Mouse (Mus musculus) G1E (cell line): Measurements from ENCODE around the gene Mchr1. TPM values are rescaled to one million over a fixed set of nuclear protein-coding genes. Genes with fewer than 3 reads are reported as not detected.

Experiments
- ATAC-seq: 2 replicates; pipeline ENCODE4 v1.8.0; 2016; ENCODE audit warnings: mild to moderate bottlenecking; ENCODE audit not compliant: insufficient number of reproducible peaks, poor library complexity, low FRiP score, severe bottlenecking; ENCODE audit errors: extremely low read depth
- DNase-seq: peaks from one replicate; pipeline ENCODE4 v3.0.0; 2012; ENCODE audit warnings: low spot score
- H3K27me3 ChIP-seq: 2 replicates; pipeline ENCODE4 v1.6.1; 2012; ENCODE audit warnings: mild to moderate bottlenecking, low read length, inconsistent platforms; ENCODE audit not compliant: insufficient read depth
- H3K36me3 ChIP-seq: replicated peaks from 2 replicates; pipeline ENCODE3; 2012; ENCODE audit warnings: mild to moderate bottlenecking, inconsistent platforms
- H3K4me1 ChIP-seq: 2 replicates; pipeline ENCODE4 v1.6.1; 2012; ENCODE audit warnings: low read depth, low read length, inconsistent platforms, mixed read lengths; ENCODE audit not compliant: insufficient read depth
- H3K4me3 ChIP-seq: 2 replicates; pipeline ENCODE4 v1.5.1; 2012; ENCODE audit warnings: low read depth, mild to moderate bottlenecking, inconsistent platforms, low read length, moderate library complexity, mixed read lengths
- H3K9me3 ChIP-seq: replicated peaks from 2 replicates; pipeline ENCODE4 v1.6.1; 2012; ENCODE audit warnings: inconsistent platforms
- CTCF ChIP-seq: IDR thresholded peaks from 2 replicates; pipeline ENCODE4 v1.5.1; 2012; ENCODE audit warnings: low read depth, low read length, inconsistent platforms, mixed read lengths
- GATA1 ChIP-seq: IDR thresholded peaks from 2 replicates; pipeline ENCODE4 v1.6.1; 2012; ENCODE audit warnings: borderline replicate concordance, low read length, inconsistent platforms, mixed read lengths
- GATA2 ChIP-seq: IDR thresholded peaks from 2 replicates; pipeline ENCODE4 v1.6.1; 2012; ENCODE audit warnings: low read depth, low read length, inconsistent platforms, borderline replicate concordance
- POLR2AphosphoS5 ChIP-seq: IDR thresholded peaks from 2 replicates; pipeline ENCODE4 v1.6.1; 2012; ENCODE audit warnings: low read depth, low read length, inconsistent platforms; ENCODE audit not compliant: insufficient replicate concordance
- TAL1 ChIP-seq: conservative IDR thresholded peaks from 2 replicates; pipeline ENCODE4 v1.6.1; 2012; ENCODE audit warnings: low read depth, low read length, inconsistent platforms, mixed read lengths
- polyA plus RNA-seq: library from polyadenylated mRNA; stranded (reverse); fragments of >175 nt; gene quantifications from 2 replicates; pipeline ENCODE4 v1.2.3, GENCODE M21; 2012
- total RNA-seq, 2 experiments: library from RNA; stranded (forward) in 1 of 2; stranded (reverse) in 1 of 2; fragments of 200-1000 nt in 1 of 2; fragments of >200 nt in 1 of 2; fragmentation: Nextera tagmentation in 1 of 2; gene quantifications; 2 replicates each; pipeline ENCODE4 v1.2.3; 2014 to 2017

Mchr1 gene
- total and polyA plus RNA-seq, 3 experiments = 0.22 TPM; not detected in 2

- Histone ChIP-seq H3K4me1 (peaks cover 33% of the 10 kb centered on the region), H3K4me3 (no peak overlapping the region), H3K27me3 (no peaks in the 10 kb centered on the region; the same call in none of the 2 replicates), H3K9me3 (no peaks in the 10 kb centered on the region), H3K36me3 (peaks cover under 1% of the 10 kb centered on the region)
- DNase-seq = no peak
- ATAC-seq = no peak
- no peak for TF ChIP-seq GATA1
- no peak for TF ChIP-seq TAL1
- no peak for TF ChIP-seq POLR2AphosphoS5
- no peak for TF ChIP-seq CTCF
- TF ChIP-seq GATA2 = no peak
These were observed 42.4 kb upstream of the Mchr1 start for GRCm38 (mm10) chr15:81192858-81193257.

GRCm38 (mm10) chr15:81194791-81195190 lies 40.5 kb upstream of the Mchr1 start:
- Histone ChIP-seq H3K36me3 (no peaks in the 10 kb centered on the region), H3K4me3 (no peak overlapping the region), H3K4me1 (peaks cover 36% of the 10 kb centered on the region), H3K9me3 (peaks cover 4% of the 10 kb centered on the region; the same call in 1 of the 2 replicates), H3K27me3 (no peaks in the 10 kb centered on the region; the same call in none of the 2 replicates)
- no peak for TF ChIP-seq POLR2AphosphoS5
- no peak for TF ChIP-seq CTCF
- TF ChIP-seq TAL1 = no peak
- no peak for TF ChIP-seq GATA1
- TF ChIP-seq GATA2 = no peak
- DNase-seq = no peak
- no peak for ATAC-seq

DNA sequence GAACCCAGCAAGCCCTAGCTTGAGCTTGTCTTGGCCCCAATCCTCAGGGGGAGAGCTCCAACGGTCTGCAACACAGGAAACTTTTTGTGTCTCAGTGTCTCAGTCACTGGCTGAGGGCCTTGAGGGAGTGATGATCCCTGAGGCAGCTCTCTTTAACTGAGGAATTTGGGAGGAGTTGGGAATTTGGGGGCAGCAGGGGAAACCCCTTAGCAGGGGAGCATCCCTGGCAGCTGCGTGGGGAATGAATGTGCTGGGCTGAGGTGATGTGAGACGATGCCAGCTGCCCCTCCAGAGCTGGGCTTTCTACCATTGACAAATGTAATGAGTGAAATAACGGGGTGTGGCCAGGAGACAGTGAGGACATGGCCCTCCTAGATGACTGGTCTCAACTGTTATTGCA lies 39.9 kb upstream of the Mchr1 start:
- DNase-seq = no peak
- no peaks in the 10 kb centered on the region for H3K36me3 ChIP-seq
- TF ChIP-seq CTCF = no peak
- TF ChIP-seq GATA2 = no peak
- no peak for TF ChIP-seq GATA1
- ATAC-seq = no peak
- peaks cover 32% of the 10 kb centered on the region for H3K4me1 ChIP-seq
- no peak overlapping the region for H3K4me3 ChIP-seq
- H3K9me3 ChIP-seq = peaks cover 4% of the 10 kb centered on the region; the same call in 1 of the 2 replicates
- no peaks in the 10 kb centered on the region; the same call in none of the 2 replicates for H3K27me3 ChIP-seq

DNA sequence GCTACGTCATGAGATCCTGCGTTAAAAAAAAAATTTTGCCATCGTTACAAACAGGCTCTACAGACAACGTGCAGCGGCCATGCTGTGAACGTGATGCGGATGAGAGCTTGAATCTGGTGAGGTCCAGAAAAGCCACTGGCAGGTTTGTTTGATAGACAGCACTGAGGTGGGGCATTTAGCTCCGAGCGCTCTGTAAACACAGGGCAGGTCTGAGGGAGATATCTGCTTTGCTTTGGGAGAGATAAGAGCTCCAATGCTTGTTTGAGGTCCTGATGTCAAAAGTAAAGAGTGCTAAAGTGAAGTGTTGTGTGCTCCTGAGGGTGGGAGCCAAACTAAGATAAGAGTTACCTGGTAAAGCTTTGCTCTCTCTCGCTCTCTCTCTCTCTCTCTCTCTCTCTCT lies 38.1 kb upstream of the Mchr1 start:
- TF ChIP-seq TAL1 = no peak
- TF ChIP-seq GATA1 = no peak
- TF ChIP-seq POLR2AphosphoS5 = no peak
- TF ChIP-seq GATA2 = no peak
- no peak for TF ChIP-seq CTCF
- DNase-seq = no peak
- Histone ChIP-seq H3K9me3 (peaks cover 4% of the 10 kb centered on the region; the same call in 1 of the 2 replicates), H3K4me3 (no peak overlapping the region), H3K27me3 (no peaks in the 10 kb centered on the region; the same call in none of the 2 replicates), H3K36me3 (no peaks in the 10 kb centered on the region), H3K4me1 (peaks cover 19% of the 10 kb centered on the region)
- ATAC-seq = no peak

GRCm38 (mm10) chr15:81198447-81198846 lies 36.9 kb upstream of the Mchr1 start:
- Histone ChIP-seq H3K36me3 (no peaks in the 10 kb centered on the region), H3K4me1 (peaks cover 19% of the 10 kb centered on the region), H3K27me3 (no peaks in the 10 kb centered on the region; the same call in none of the 2 replicates), H3K9me3 (peaks cover 4% of the 10 kb centered on the region; the same call in 1 of the 2 replicates), H3K4me3 (no peak overlapping the region)
- no peak for TF ChIP-seq TAL1
- TF ChIP-seq GATA1 = no peak
- TF ChIP-seq GATA2 = no peak
- no peak for TF ChIP-seq CTCF
- TF ChIP-seq POLR2AphosphoS5 = no peak
- DNase-seq (no peak), ATAC-seq (no peak)

GRCm38 (mm10) chr15:81199372-81199959 lies 35.8 kb upstream of the Mchr1 start:
- Histone ChIP-seq H3K27me3 (no peaks in the 10 kb centered on the region; the same call in none of the 2 replicates), H3K36me3 (no peaks in the 10 kb centered on the region), H3K9me3 (peaks cover 7% of the 10 kb centered on the region; the same call in 1 of the 2 replicates), H3K4me1 (peaks cover 19% of the 10 kb centered on the region), H3K4me3 (peak overlapping the region; percentile 20; the same call in 1 of the 2 replicates)
- DNase-seq (peak; percentile 45), ATAC-seq (no peak; the same call in 1 of the 2 replicates)
- TF ChIP-seq TAL1 (no peak), GATA1 (no peak), GATA2 (no peak), CTCF (no peak), POLR2AphosphoS5 (no peak)
